Mouse (Mus musculus) thymus, postnatal 10 days (tissue): ENCODE results near the gene Retn.

Source experiments
- DNase-seq, 2 experiments: peaks; one replicate each; pipeline ENCODE4 v3.0.0; 2021; ENCODE audit warnings: low spot score in 2 of 2

Retn gene

GRCm38 (mm10) chr8:3660889-3661288 lies 5.3 kb downstream of the Retn start:
- DNase-seq, result no peak

DNA sequence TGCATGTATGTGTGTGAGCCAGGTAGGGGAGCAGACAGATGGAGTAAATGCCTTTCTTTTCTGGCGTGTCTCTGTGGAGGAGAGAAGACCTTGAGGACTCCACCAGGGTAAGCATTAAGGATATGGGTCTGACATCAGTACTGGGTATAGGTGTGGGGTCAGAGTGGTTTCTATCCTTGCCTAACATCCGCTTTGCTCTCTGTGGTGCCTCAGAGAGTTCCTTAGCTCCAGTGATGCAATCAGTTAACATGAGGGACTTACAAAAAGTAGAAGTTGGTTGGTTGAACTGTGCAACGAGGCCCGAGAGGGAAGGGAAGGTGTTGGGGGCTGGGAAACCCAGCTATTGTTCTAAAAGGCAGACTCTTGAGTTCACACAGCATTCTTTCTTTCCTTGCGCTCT lies 8.8 kb downstream of the Retn start:
- DNase-seq, result no peak

GRCm38 (mm10) chr8:3665507-3665906 lies 9.9 kb downstream of the Retn start, which contains the start of gene Mcemp1:
TSS of gene Mcemp1 (plus strand) at chr8:3665754.
- DNase-seq, result no peak

DNA sequence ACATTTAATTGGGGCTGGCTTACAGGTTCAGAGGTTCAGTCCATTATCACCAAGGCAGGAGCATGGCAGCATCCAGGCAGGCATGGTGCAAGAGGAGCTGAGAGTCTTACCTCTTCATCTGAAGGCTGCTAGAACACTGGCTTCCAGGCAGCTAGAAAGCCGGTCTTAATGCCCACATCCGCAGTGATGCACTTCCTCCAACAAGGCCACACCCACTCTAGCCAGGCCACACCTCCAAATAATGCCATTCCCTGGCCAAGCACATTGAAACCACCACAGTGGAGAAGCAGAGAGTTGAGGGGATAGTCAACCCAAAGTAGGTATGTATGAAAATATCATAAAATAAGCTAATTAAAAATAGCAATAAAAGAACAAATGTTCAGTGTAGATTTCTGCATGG lies 14.8 kb downstream of the Retn start:
- DNase-seq, result no peak

GRCm38 (mm10) chr8:3671980-3672491 lies 16.5 kb downstream of the Retn start, which contains the start of gene Fcor:
TSS of gene Fcor (minus strand) at chr8:3672362.
- peak; percentile 77 to 92 for DNase-seq

- DNase-seq, result no peak
Observed at GRCm38 (mm10) chr8:3674671-3675070, 19.1 kb downstream of the Retn start.

DNA sequence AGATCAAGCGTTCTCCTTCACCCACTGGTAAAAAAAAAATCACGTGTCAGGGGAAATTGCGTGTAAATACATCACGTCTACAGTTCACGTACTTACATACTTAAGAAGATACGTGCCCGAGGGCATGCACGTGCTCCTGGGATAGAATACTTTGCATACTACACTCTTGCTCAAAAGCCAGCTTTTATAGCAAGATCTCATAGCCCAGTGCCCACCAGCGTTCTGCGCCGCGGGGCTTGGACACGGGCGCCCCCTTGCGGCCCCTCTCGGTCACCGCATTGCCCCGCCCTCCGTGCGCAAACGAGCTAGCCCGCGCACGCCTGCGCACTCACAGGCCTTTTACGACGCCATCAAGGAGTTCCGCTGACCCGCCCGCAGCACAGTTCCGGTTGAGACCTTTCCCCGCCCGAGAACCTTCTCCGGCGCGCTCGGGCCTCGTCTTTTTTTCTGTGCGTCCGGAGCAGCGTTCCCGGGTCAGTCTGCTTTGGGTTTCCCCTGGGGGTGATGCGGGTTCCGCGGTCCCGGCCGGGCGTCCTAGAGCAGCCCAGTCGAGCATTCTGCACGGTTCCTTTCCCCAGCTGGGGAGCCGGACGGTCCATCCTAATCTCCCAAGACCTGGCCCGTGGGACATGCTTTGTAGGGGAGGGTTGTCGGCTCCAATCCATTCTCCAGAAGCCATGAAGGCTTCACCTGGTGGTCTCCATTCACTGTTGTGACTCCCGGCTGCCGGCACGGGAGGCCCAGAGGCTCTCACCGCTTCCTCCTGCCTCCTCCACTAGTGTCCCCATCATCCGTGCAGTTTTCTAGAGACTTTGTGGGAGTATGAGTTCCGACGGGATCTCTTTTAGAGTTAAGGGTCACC lies 20.8 kb downstream of the Retn start, which contains the start of gene Trappc5:
TSS of gene Trappc5 (plus strand) at position 169 of the 862 bp plus-strand sequence.
- peak; percentile 91 to 95 for DNase-seq

DNA sequence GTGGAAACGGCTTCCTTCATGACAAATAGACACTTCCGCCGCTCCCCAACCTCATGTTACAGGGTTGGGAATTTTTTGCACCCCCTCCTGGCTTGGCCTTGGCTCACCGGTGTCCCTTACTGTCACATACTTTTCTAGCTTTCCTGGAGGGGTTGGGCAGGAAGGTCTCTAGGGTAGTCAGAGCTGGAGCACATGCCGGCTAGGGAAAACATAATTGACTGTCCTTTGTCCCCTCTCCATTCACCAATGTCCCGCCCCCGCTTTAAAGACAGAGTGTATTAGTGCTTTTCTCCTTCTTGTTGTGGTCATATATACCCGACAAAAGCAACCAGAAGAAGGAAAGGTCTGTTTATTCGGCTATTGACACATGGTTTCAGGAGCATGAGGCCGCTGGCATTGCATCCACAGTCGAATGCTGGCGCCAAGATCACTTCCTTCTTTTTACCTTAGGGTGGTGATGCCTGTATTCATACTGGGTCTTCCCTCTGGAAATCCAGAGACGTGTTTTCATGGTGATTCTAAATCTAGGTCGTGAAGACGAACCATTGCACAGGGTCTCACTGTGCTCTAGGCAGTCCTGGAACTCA lies 21.5 kb downstream of the Retn start:
- no peak for DNase-seq

GRCm38 (mm10) chr8:3678831-3679230 lies 23.3 kb downstream of the Retn start:
- no peak for DNase-seq

- DNase-seq, result no peak
Observed at GRCm38 (mm10) chr8:3679236-3679635, 23.7 kb downstream of the Retn start.

- no peak for DNase-seq
Observed at GRCm38 (mm10) chr8:3679656-3680055, 24.1 kb downstream of the Retn start.

DNA sequence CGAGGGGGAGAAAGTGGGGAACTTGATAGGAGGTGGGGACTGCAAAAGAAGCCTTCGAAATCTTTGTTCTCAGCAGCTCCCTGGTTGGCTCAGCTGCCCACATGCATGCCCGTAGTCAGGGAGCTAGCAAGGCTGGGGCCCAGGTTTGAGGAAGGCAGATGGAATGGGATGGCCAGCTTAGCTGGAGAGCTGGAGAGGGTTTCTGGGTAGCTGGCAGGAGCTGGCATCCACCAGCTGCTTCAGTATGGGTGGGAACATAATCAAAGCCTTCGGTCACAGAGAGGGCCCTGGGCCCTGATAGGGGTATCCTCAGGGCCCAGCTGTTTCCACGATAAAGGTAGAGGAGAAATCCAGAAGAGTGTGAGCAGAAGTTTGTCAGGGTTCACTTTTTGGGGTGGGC lies 26.9 kb downstream of the Retn start:
- no peak for DNase-seq

DNA sequence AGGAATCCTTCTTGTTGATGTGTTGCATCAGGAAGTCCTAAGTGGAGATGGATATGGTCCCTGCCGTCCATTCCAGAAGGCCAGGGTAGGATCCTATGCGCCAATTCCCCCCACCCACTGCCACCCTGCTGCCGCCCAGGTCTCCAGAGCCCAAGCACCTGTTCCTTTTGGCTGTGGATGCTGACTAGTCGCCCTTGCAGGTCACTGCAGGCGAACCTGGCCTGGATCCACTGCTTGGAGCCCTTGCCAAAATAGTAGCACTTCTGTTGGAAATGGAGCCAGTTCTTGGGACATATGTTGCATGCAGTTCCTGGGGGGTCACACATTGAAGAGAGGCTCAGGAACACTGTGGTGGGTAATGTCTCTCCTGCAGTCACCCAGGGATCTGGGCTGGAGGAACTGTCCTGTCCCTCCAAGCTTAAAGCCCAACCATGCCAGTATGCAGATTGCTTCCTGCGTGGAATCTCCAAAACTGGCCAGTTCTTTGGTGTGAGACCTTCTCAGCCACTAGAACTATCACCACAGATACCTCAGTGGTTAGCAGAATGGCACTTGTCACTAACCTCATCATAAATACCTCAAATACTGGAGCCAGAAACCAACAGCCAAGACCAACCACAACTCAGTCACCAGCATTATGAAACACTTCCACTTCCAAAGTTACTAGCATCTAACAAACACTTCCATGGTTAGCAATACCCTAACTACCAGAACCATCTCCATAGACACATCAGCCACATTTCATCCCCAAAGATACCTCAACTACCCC lies 28.0 kb downstream of the Retn start:
- DNase-seq, result no peak

- DNase-seq, result no peak
Observed at GRCm38 (mm10) chr8:3684530-3684929, 29.0 kb downstream of the Retn start.

- no peak for DNase-seq
Observed at GRCm38 (mm10) chr8:3685422-3685821, 29.9 kb downstream of the Retn start.

DNA sequence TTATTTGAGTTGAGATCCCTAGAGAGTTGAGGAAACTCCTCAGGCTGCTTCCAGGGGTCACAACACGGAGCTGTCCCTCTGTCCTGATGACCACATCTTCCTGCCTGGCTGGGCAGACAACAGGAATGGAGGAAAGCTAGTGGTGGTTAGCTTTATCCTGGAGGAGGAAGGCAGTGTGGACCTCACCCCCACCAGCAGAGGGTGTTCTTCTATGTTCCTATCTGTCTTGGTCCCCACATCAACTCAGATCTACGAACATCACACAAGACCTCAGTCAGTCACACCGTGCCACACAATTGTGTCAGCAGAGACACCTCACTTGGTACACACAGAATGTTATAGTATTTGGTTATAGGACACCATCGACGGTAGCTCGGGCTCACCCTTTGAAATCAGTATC lies 32.0 kb downstream of the Retn start:
- DNase-seq, result no peak

DNA sequence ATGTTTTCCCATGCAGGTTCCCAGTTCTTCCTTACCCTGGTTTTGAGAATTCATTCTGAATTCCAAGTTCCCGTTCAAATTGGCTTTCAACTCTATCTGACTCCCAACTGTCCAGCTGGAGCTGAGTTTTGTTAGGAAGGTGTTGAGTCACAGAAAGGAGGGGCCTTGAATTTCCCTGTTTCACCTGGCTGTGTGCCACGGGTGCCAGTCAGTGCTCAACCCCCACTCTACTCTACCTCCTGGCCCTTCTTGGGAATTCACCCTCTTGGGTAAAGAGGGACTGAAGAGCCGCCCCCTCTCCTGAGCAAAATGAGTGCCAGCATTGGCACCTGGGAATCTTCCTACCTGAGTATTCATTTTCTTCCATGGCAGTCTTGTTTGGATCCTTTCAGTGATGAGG lies 35.2 kb downstream of the Retn start:
- DNase-seq, result no peak

GRCm38 (mm10) chr8:3694121-3694520 lies 38.6 kb downstream of the Retn start, which contains the start of gene Fcer2a:
TSS of gene Fcer2a (minus strand) at chr8:3694175.
- no peak for DNase-seq

DNA sequence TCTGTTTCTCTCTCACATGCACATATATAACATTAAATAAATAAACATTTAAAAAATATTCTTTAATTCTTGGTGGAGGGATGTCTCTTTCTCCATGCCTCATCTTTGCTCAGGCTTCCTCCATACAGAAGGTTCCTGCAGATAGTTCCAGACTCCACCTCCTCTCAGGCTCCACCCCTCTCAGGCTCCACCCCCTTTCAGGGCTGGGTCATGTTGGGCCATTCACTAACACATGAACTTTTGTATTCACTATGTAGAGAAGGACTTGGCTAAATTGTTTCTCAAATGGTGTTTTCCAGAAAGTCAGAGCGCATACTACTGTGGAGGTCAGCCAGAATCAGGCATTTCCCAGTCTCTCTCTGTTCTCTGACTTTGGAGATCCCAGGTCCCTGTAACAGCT lies 45.9 kb downstream of the Retn start:
- DNase-seq, result no peak

- no peak for DNase-seq
Observed at GRCm38 (mm10) chr8:3705711-3706110, 50.1 kb downstream of the Retn start.

- no peak for DNase-seq
Observed at GRCm38 (mm10) chr8:3707611-3708010, 52.0 kb downstream of the Retn start.
